Mouse (Mus musculus) liver, adult 2 months (tissue): ENCODE data around the gene Nle1. TPM values are rescaled to one million over a fixed set of nuclear protein-coding genes. Genes with fewer than 3 reads are reported as not detected.
A peak's percentile ranks its signal among the peaks of the same experiment; 100 is the strongest.
"Not testable (repeated sequence)": the region's sequence is repeated elsewhere in the genome, so short reads cannot be mapped to it uniquely, and the experiment has no call there.

Experiments
- DNase-seq: peaks from one replicate; pipeline ENCODE4 v3.0.0-alpha.2; 2011; ENCODE audit warnings: low read depth, low spot score; ENCODE audit errors: extremely low read depth
- H3K27ac ChIP-seq: fragments of 200-500 bp; replicated peaks from 2 replicates; pipeline ENCODE4 v1.5.1; 2012; ENCODE audit warnings: low read depth, mild to moderate bottlenecking, control low read depth, inconsistent platforms, low read length; ENCODE audit not compliant: insufficient read depth
- H3K27me3 ChIP-seq: fragments of 200-500 bp; 2 replicates; pipeline ENCODE4 v1.6.1; 2012; ENCODE audit warnings: mild to moderate bottlenecking, moderate library complexity, low read length, inconsistent platforms; ENCODE audit not compliant: control insufficient read depth, insufficient read depth
- H3K36me3 ChIP-seq: fragments of 200-500 bp; 2 replicates; pipeline ENCODE4 v1.6.1; 2012; ENCODE audit warnings: low read length, inconsistent platforms; ENCODE audit not compliant: control insufficient read depth, insufficient read depth
- H3K4me1 ChIP-seq: fragments of 200-500 bp; 2 replicates; pipeline ENCODE4 v1.6.1; 2011; ENCODE audit warnings: low read length; ENCODE audit not compliant: control insufficient read depth, insufficient read depth
- H3K4me3 ChIP-seq: fragments of 200-500 bp; 2 replicates; pipeline ENCODE4 v1.5.1; 2011; ENCODE audit warnings: low read depth, mild to moderate bottlenecking, control low read depth, low read length, moderate library complexity; ENCODE audit not compliant: insufficient read depth
- H3K79me2 ChIP-seq: fragments of 200-500 bp; 2 replicates; pipeline ENCODE4 v1.6.1; 2012; ENCODE audit warnings: inconsistent platforms, mild to moderate bottlenecking, low read length, moderate library complexity; ENCODE audit not compliant: control insufficient read depth, insufficient read depth
- H3K9ac ChIP-seq: fragments of 200-500 bp; 2 replicates; pipeline ENCODE4 v1.6.1; 2012; ENCODE audit warnings: low read depth, mild to moderate bottlenecking, control low read depth, inconsistent platforms, low read length
- CTCF ChIP-seq: fragments of 200-500 bp; IDR thresholded peaks from 2 replicates; pipeline ENCODE4 v1.5.1; 2011; ENCODE audit warnings: low read depth, low read length, control low read depth
- POLR2A ChIP-seq: fragments of 200-500 bp; IDR thresholded peaks from 2 replicates; pipeline ENCODE4 v1.6.1; 2011; ENCODE audit warnings: low read length, control low read depth; ENCODE audit not compliant: insufficient read depth; ENCODE audit errors: extremely low read depth
- WGBS: fragments of 180-500 bp; shearing (Covaris S2); methylation state at CpG from one replicate; pipeline ENCODE4 v1.1.7; 2018; 5-methylcytosine and 5-hydroxymethylcytosine counted together
- polyA plus RNA-seq: library from polyadenylated mRNA; depleted of rRNA; stranded (reverse); fragments of >200 nt; gene quantifications from 2 replicates; pipeline ENCODE4 v1.2.3, GENCODE M21; 2012
- total RNA-seq: library from RNA; depleted of rRNA; stranded (reverse); fragments of >200 nt; gene quantifications from 2 replicates; pipeline ENCODE4 v1.2.3, GENCODE M21; 2014

Gene Nle1
- total and polyA plus RNA-seq, 2 experiments, result 2.3 to 15.6 TPM

DNA sequence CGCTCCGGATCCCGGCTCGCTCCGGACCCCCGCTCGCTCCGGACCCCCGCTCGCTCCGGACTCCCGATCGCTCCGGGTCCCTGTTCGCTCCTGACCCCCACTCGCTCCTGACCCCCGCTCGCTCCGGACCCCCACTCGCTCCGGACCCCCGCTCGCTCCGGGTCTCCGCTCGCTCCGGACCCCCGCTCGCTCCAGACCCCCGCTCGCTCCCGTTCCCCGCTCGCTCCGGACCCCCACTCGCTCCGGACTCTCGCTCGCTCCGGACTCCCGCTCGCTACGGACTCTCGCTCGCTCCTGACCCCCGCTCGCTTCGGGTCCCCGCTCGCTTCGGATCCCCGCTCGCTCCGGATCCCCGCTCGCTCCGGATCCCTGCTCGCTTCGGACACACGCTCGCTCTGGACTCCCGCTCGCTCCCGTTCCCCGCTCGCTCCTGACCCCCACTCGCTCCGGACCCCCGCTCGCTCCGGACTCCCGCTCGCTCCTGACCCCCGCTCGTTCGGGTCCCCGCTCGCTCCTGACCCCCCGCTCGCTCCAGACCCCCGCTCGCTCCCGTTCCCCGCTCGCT is 22.3 kb upstream of the Nle1 start:
- not testable (repeated sequence) for H3K36me3 ChIP-seq, H3K27ac ChIP-seq, H3K4me1 ChIP-seq, DNase-seq, H3K79me2 ChIP-seq
- Histone ChIP-seq H3K4me3 (peak overlapping the region; percentile 13; the same call in 1 of the 2 replicates), H3K9ac (peak overlapping the region; percentile 10; the same call in 1 of the 2 replicates), H3K27me3 (peaks cover 13% of the 10 kb centered on the region)
- WGBS, result 4% methylated on average over 66 of the region's 85 CpGs

DNA sequence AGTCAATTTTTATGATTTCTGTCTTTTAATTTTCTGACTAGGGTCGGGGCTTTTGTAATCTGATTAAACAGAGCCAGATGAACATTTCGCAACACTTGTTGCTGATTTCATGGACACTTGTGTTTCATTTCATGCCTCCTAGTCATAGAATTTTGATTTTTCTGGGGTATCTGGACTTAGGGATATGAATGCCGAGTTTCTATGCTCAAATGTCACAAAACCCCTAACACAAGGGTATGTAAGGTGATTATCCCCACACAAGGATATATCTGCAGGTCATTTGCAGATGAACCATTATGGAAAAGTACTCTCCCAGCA is 21.4 kb upstream of the Nle1 start:
- Histone ChIP-seq H3K9ac (no peak overlapping the region), H3K4me3 (no peak overlapping the region), H3K27me3 (peaks cover 9% of the 10 kb centered on the region), H3K36me3 (no peaks in the 10 kb centered on the region), H3K4me1 (peaks cover 8% of the 10 kb centered on the region), H3K27ac (no peak overlapping the region), H3K79me2 (no peaks in the 10 kb centered on the region)
- 23% methylated on average over 3 of the region's 3 CpGs for WGBS
- TF ChIP-seq POLR2A (no peak), CTCF (no peak)
- peak; percentile 76 for DNase-seq

DNA sequence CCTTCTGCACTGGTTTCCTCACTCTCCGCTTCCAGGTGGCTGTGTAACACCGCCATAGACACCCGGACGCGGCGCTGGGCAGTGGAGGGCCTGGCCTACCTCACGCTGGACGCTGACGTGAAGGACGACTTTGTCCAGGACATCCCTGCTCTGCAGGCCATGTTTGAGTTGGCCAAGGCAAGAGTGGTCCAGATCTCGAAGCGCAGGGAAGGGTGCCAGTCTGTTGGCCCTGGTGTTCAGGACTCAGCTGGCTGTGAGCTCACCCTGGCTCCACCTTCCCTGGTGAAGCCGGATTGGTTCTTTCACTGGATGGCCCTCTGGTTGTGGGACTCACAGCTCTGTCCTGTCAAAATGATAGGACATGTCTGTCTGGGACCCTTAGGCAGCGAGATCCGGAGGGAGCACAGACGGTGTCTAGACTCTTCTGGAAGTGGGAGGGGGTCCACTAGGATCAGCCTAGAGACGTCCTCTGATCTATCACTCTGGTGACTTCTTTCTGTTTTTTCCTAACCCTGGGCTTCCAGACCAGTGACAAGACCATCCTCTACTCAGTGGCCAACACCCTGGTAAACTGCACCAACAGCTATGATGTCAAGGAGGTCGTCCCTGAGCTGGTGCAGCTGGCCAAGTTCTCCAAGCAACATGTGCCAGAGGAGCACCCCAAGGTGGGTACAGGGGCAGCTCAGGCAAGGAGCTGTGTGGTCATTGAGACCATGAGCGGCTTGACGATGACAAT is 20.9 kb upstream of the Nle1 start:
- no peaks in the 10 kb centered on the region for H3K36me3 ChIP-seq
- H3K27me3 ChIP-seq, result peaks cover 9% of the 10 kb centered on the region
- DNase-seq, result peak; percentile 90
- H3K27ac ChIP-seq, result no peak overlapping the region
- H3K79me2 ChIP-seq, result no peaks in the 10 kb centered on the region
- H3K4me1 ChIP-seq, result peaks cover 8% of the 10 kb centered on the region
- no peak overlapping the region for H3K9ac ChIP-seq
- TF ChIP-seq CTCF (no peak), POLR2A (no peak)
- no peak overlapping the region for H3K4me3 ChIP-seq
- WGBS, result 32% methylated on average over 20 of the region's 20 CpGs

DNA sequence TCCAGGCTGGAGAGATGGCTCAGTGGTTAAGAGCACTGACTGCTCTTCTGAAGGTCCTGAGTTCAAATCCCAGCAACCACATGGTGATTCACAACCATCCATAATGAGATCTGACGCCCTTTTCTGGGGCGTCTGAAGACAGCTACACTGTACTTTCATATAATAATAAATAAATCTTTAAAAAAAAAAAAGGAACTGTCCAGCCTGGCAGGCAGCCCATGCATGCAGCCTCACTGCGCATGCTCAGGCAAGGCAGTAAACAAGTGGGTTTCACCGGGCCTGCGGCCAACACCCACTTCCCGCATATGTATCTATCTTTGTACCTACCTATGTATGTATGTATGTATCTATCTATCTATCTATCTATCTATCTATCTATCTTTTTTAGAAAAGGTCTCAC is 15.7 kb upstream of the Nle1 start:
- not testable (repeated sequence) for DNase-seq, H3K4me1 ChIP-seq, H3K27ac ChIP-seq, H3K36me3 ChIP-seq, H3K4me3 ChIP-seq, H3K27me3 ChIP-seq, H3K9ac ChIP-seq, H3K79me2 ChIP-seq
- 65% methylated on average over 6 of the region's 6 CpGs for WGBS

DNA sequence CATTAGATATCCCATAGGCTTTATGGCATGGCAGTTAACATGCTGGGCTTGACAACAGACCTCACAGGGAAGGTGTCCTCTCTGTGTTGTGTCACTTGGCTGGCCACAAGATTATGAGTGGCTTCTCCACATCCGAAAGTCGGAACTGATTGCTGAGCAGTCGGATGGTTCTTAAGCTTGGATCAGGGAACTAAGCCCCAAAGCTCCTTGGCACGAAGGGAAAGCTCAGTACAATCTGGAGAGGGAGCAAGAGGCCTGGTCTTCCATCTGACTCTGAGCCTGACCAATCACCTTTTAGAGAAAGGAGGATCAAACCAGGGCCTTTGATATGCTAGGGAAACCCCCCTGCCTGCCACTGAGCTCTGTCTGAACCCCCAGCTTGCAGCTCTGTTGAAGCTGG is 13.5 kb upstream of the Nle1 start:
- no peak for DNase-seq
- 79% methylated on average over 4 of the region's 4 CpGs for WGBS
- Histone ChIP-seq H3K27ac (no peak overlapping the region), H3K27me3 (peaks cover 4% of the 10 kb centered on the region; the same call in 1 of the 2 replicates), H3K36me3 (no peaks in the 10 kb centered on the region), H3K9ac (no peak overlapping the region), H3K4me1 (peaks cover 3% of the 10 kb centered on the region; the same call in 1 of the 2 replicates), H3K79me2 (no peaks in the 10 kb centered on the region), H3K4me3 (no peak overlapping the region)
- no peak for TF ChIP-seq CTCF
- no peak for TF ChIP-seq POLR2A

DNA sequence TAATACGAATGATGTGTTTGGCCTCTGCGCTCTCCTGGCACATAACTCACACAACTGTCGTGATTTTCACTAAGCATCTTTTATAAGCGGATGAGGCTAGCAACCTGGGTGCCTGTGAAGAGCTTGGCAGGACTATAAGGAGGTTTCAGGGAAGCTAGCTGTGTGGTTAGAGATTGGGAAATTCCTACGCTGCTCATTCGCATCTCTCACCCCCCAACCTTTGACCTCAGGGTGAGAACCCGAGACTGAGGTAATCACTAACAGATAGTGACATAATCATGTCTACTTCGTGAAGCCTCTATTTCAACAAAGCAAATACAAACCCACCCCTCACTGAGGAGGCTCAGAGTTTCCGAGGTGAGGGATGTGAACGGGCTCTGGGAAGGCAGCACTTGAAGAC is 12.6 kb upstream of the Nle1 start:
- H3K36me3 ChIP-seq, result no peaks in the 10 kb centered on the region
- no peak overlapping the region for H3K9ac ChIP-seq
- H3K27ac ChIP-seq, result no peak overlapping the region
- peaks cover 3% of the 10 kb centered on the region; the same call in 1 of the 2 replicates for H3K4me1 ChIP-seq
- TF ChIP-seq CTCF, result no peak
- TF ChIP-seq POLR2A, result no peak
- no peak overlapping the region for H3K4me3 ChIP-seq
- 16% methylated on average over 10 of the region's 10 CpGs for WGBS
- DNase-seq, result peak; percentile 51
- H3K79me2 ChIP-seq, result no peaks in the 10 kb centered on the region
- H3K27me3 ChIP-seq, result peaks cover 4% of the 10 kb centered on the region; the same call in 1 of the 2 replicates
